Mouse (Mus musculus) MEL (cell line): ENCODE measurements around the gene Sost. TPM values are rescaled to one million over a fixed set of nuclear protein-coding genes. Genes with fewer than 3 reads are reported as not detected.

ENCODE experiments used
- DNase-seq: peaks from one replicate; pipeline ENCODE4 v3.0.0; 2011; ENCODE audit warnings: low read depth, low spot score
- H3K27ac ChIP-seq: 2 replicates; pipeline ENCODE4 v1.5.1; 2012; ENCODE audit warnings: low read depth, mild to moderate bottlenecking, control low read depth, low read length, moderate library complexity; ENCODE audit not compliant: control insufficient read depth
- H3K27me3 ChIP-seq, 2 experiments: fragments of 150-350 bp in 1 of 2; sonication (generic) in 1 of 2; 2 replicates each; pipeline ENCODE4 v1.6.1; 2012; ENCODE audit warnings: low read length in 2 of 2, mild to moderate bottlenecking in 2 of 2, improper control_type of control experiment in 1 of 2, moderate library complexity in 1 of 2; ENCODE audit not compliant: insufficient read depth in 2 of 2, control insufficient read depth in 1 of 2
- H3K36me3 ChIP-seq, 2 experiments: 2 replicates each; pipeline ENCODE4 v1.6.1; 2012 to 2014; ENCODE audit warnings: low read length in 2 of 2, improper control_type of control experiment in 1 of 2, inconsistent platforms in 1 of 2, mild to moderate bottlenecking in 1 of 2; ENCODE audit not compliant: insufficient read depth in 2 of 2, control insufficient read depth in 1 of 2
- H3K4me1 ChIP-seq, 2 experiments: fragments of 150-350 bp in 1 of 2; sonication (generic) in 1 of 2; 2 replicates each; pipeline ENCODE4 v1.6.1; 2012; ENCODE audit warnings: low read length in 2 of 2, improper control_type of control experiment in 1 of 2, mild to moderate bottlenecking in 1 of 2; ENCODE audit not compliant: insufficient read depth in 2 of 2, control insufficient read depth in 1 of 2
- H3K4me3 ChIP-seq, 2 experiments: fragments of 150-350 bp in 1 of 2; sonication (generic) in 1 of 2; 2 replicates each; pipeline ENCODE4 v1.5.1; 2012; ENCODE audit warnings: low read depth in 2 of 2, low read length in 2 of 2, mild to moderate bottlenecking in 2 of 2, moderate library complexity in 2 of 2, control low read depth in 1 of 2, improper control_type of control experiment in 1 of 2; ENCODE audit not compliant: control insufficient read depth in 1 of 2, insufficient read depth in 1 of 2
- H3K79me2 ChIP-seq: 2 replicates; pipeline ENCODE4 v1.6.1; 2012; ENCODE audit warnings: mild to moderate bottlenecking, low read length, moderate library complexity; ENCODE audit not compliant: control insufficient read depth, poor library complexity, insufficient read depth
- H3K9ac ChIP-seq: 2 replicates; pipeline ENCODE4 v1.6.1; 2012; ENCODE audit warnings: low read depth, mild to moderate bottlenecking, control low read depth, low read length, moderate library complexity; ENCODE audit not compliant: control insufficient read depth, poor library complexity, severe bottlenecking
- H3K9me3 ChIP-seq: fragments of 150-350 bp; sonication (generic); replicated peaks from 2 replicates; pipeline ENCODE4 v1.6.1; 2012; ENCODE audit warnings: mild to moderate bottlenecking, low read length, improper control_type of control experiment, moderate library complexity; ENCODE audit not compliant: insufficient read depth
- BHLHE40 ChIP-seq: IDR thresholded peaks from 2 replicates; pipeline ENCODE4 v1.6.1; 2012; ENCODE audit warnings: low read depth, mild to moderate bottlenecking, inconsistent platforms, low read length, improper control_type of control experiment, borderline replicate concordance
- CTCF ChIP-seq, 3 experiments: IDR thresholded peaks in 2 of 3; conservative IDR thresholded peaks in 1 of 3; 2 replicates each; pipeline ENCODE4 v1.5.1; 2011 to 2012; ENCODE audit warnings: low read length in 3 of 3, low read depth in 2 of 3, mild to moderate bottlenecking in 2 of 3, improper control_type of control experiment in 1 of 3, inconsistent platforms in 1 of 3, mixed read lengths in 1 of 3, moderate library complexity in 1 of 3; ENCODE audit not compliant: control insufficient read depth in 1 of 3, insufficient read depth in 1 of 3, poor library complexity in 1 of 3, severe bottlenecking in 1 of 3
- ELF1 ChIP-seq: IDR thresholded peaks from 2 replicates; pipeline ENCODE4 v1.6.1; 2014; ENCODE audit warnings: low read depth, mild to moderate bottlenecking, inconsistent platforms, low read length, improper control_type of control experiment, moderate library complexity
- GABPA ChIP-seq: IDR thresholded peaks from 2 replicates; pipeline ENCODE4 v1.6.1; 2012; ENCODE audit warnings: low read depth, mild to moderate bottlenecking, inconsistent platforms, low read length, improper control_type of control experiment, moderate library complexity
- JUND ChIP-seq: IDR thresholded peaks from 2 replicates; pipeline ENCODE4 v1.6.1; 2011; ENCODE audit warnings: low read depth, mild to moderate bottlenecking, improper control_type of control experiment, low read length
- MAFK ChIP-seq: IDR thresholded peaks from 2 replicates; pipeline ENCODE4 v1.6.1; 2011; ENCODE audit warnings: low read depth, mild to moderate bottlenecking, low read length, improper control_type of control experiment, borderline replicate concordance
- MAX ChIP-seq: IDR thresholded peaks from 2 replicates; pipeline ENCODE4 v1.6.1; 2011; ENCODE audit warnings: low read length, improper control_type of control experiment
- MYC ChIP-seq: IDR thresholded peaks from 2 replicates; pipeline ENCODE4 v1.6.1; 2011; ENCODE audit warnings: low read depth, mild to moderate bottlenecking, low read length, improper control_type of control experiment, moderate library complexity
- NELFE ChIP-seq: IDR thresholded peaks from 2 replicates; pipeline ENCODE4 v1.6.1; 2011; ENCODE audit warnings: low read depth, low read length, improper control_type of control experiment
- NRF1 ChIP-seq: IDR thresholded peaks from 2 replicates; pipeline ENCODE4 v1.6.1; 2014; ENCODE audit warnings: low read depth, mild to moderate bottlenecking, inconsistent platforms, low read length, improper control_type of control experiment, moderate library complexity; ENCODE audit not compliant: poor library complexity, insufficient read depth, severe bottlenecking
- POLR2A ChIP-seq, 2 experiments: IDR thresholded peaks; 2 replicates each; pipeline ENCODE4 v1.6.1; 2011 to 2012; ENCODE audit warnings: low read length in 2 of 2, mild to moderate bottlenecking in 2 of 2, control low read depth in 1 of 2, improper control_type of control experiment in 1 of 2, low read depth in 1 of 2, moderate library complexity in 1 of 2; ENCODE audit not compliant: control insufficient read depth in 1 of 2, insufficient read depth in 1 of 2, poor library complexity in 1 of 2
- POLR2AphosphoS2 ChIP-seq: IDR thresholded peaks from 2 replicates; pipeline ENCODE4 v1.6.1; 2011; ENCODE audit warnings: low read length, improper control_type of control experiment
- POLR2AphosphoS5 ChIP-seq: IDR thresholded peaks from 2 replicates; pipeline ENCODE4 v1.6.1; 2012; ENCODE audit warnings: low read depth, borderline replicate concordance, mild to moderate bottlenecking, inconsistent platforms, low read length, moderate library complexity, mixed read lengths
- RAD21 ChIP-seq: IDR thresholded peaks from 2 replicates; pipeline ENCODE4 v1.6.1; 2011; ENCODE audit warnings: mild to moderate bottlenecking, low read depth, low read length, improper control_type of control experiment
- SIN3A ChIP-seq: IDR thresholded peaks from 2 replicates; pipeline ENCODE4 v1.6.1; 2012; ENCODE audit warnings: low read length, improper control_type of control experiment, inconsistent platforms
- TAL1 ChIP-seq: IDR thresholded peaks from 2 replicates; pipeline ENCODE4 v1.6.1; 2012; ENCODE audit warnings: mild to moderate bottlenecking, inconsistent platforms, low read length, moderate library complexity, mixed read lengths
- TBP ChIP-seq: IDR thresholded peaks from 2 replicates; pipeline ENCODE4 v1.8.0; 2011; ENCODE audit warnings: low read depth, low read length, improper control_type of control experiment
- USF2 ChIP-seq, 2 experiments: IDR thresholded peaks; 2 replicates each; pipeline ENCODE4 v1.6.1; 2011 to 2012; ENCODE audit warnings: improper control_type of control experiment in 2 of 2, low read length in 2 of 2, borderline replicate concordance in 1 of 2, inconsistent platforms in 1 of 2, low read depth in 1 of 2, mild to moderate bottlenecking in 1 of 2; ENCODE audit not compliant: insufficient read depth in 1 of 2
- ZMIZ1 ChIP-seq: IDR thresholded peaks from 2 replicates; pipeline ENCODE4 v1.6.1; 2012; ENCODE audit warnings: low read depth, mild to moderate bottlenecking, inconsistent platforms, low read length, improper control_type of control experiment, moderate library complexity
- polyA plus RNA-seq, 2 experiments: library from polyadenylated mRNA; stranded (reverse) in 1 of 2; unstranded in 1 of 2; fragments of >175 nt in 1 of 2; fragments of >200 nt in 1 of 2; gene quantifications; 2 replicates each; pipeline versions ENCODE4 v1.2.1 to v1.2.4; 2012; ENCODE audit warnings: low replicate concordance in 2 of 2, low read depth in 1 of 2; ENCODE audit not compliant: insufficient read length in 2 of 2, insufficient read depth in 1 of 2, missing spikeins in 1 of 2
- total RNA-seq: library from RNA; depleted of rRNA; stranded (reverse); fragments of 300-350 nt; gene quantifications from 2 replicates; pipeline ENCODE4 v1.2.3, GENCODE M21; 2012; rRNA removed

Gene Sost
- total RNA-seq, result not detected in 2 replicates
- polyA plus RNA-seq, result not detected

- Histone ChIP-seq H3K4me3 (no peak within 1 kb of the TSS), H3K9ac (no peak within 1 kb of the TSS), H3K36me3 (no peaks in the 10 kb centered on the region), H3K4me1 (no peaks in the 10 kb centered on the region), H3K79me2 (no peaks in the 10 kb centered on the region), H3K27ac (no peak within 1 kb of the TSS), H3K27me3 (peaks cover 0 to under 1% of the 10 kb centered on the region in 2 experiments; a peak in 1 of 4 replicates), H3K9me3 (no peaks in the 10 kb centered on the region)
- no peak for TF ChIP-seq JUND
- no peak for TF ChIP-seq RAD21
- no peak for TF ChIP-seq POLR2A (IDR thresholded peaks at IDR 0.05; ENCODE audit: control insufficient read depth in 1 of 2, insufficient read depth in 1 of 2, low read depth in 1 of 2, low read length in 2 of 2, poor library complexity in 1 of 2)
- DNase-seq, result no peak
Measured at GRCm38 (mm10) chr11:101966965-101967614, at the start of gene Sost. Gene Sost (minus strand): TSS chr11:101967015.

GRCm38 (mm10) chr11:102016136-102016535 is 49.3 kb upstream of the Sost start:
- no peaks in the 10 kb centered on the region for H3K27me3 ChIP-seq
- no peak for TF ChIP-seq ZMIZ1
- no peak for TF ChIP-seq USF2 (IDR thresholded peaks at IDR 0.05; ENCODE audit: borderline replicate concordance in 1 of 2, insufficient read depth in 1 of 2, low read depth in 1 of 2, low read length in 2 of 2)
- TF ChIP-seq NELFE, result no peak
- no peak for TF ChIP-seq NRF1
- no peak for TF ChIP-seq GABPA
- no peak for TF ChIP-seq TBP
- H3K27ac ChIP-seq, result no peak overlapping the region
- no peaks in the 10 kb centered on the region for H3K36me3 ChIP-seq
- no peak for DNase-seq
- H3K79me2 ChIP-seq, result no peaks in the 10 kb centered on the region
- H3K4me3 ChIP-seq, result no peak overlapping the region
- H3K9ac ChIP-seq, result no peak overlapping the region
- H3K9me3 ChIP-seq, result no peaks in the 10 kb centered on the region
- no peaks in the 10 kb centered on the region for H3K4me1 ChIP-seq

GRCm38 (mm10) chr11:102015472-102015871 is 48.7 kb upstream of the Sost start:
- TF ChIP-seq USF2 (IDR thresholded peaks at IDR 0.05; ENCODE audit: borderline replicate concordance in 1 of 2, insufficient read depth in 1 of 2, low read depth in 1 of 2, low read length in 2 of 2) (no peak), POLR2AphosphoS2 (no peak), BHLHE40 (no peak), ZMIZ1 (no peak), TAL1 (no peak), SIN3A (no peak), ELF1 (no peak), MAFK (no peak), POLR2AphosphoS5 (no peak), TBP (no peak), MYC (no peak), POLR2A (IDR thresholded peaks at IDR 0.05; ENCODE audit: control insufficient read depth in 1 of 2, insufficient read depth in 1 of 2, low read depth in 1 of 2, low read length in 2 of 2, poor library complexity in 1 of 2) (no peak), RAD21 (no peak), CTCF (IDR thresholded peaks at IDR 0.05 in 2 of 3, conservative IDR thresholded peaks at IDR 0.05 in 1 of 3; ENCODE audit: control insufficient read depth in 1 of 3, insufficient read depth in 1 of 3, low read depth in 2 of 3, low read length in 3 of 3, poor library complexity in 1 of 3, severe bottlenecking in 1 of 3) (no peak), MAX (no peak)
- H3K27me3 ChIP-seq, result no peaks in the 10 kb centered on the region

More at GRCm38 (mm10) chr11:102015472-102015871, 48.7 kb upstream of the Sost start:
- H3K9me3 ChIP-seq, result no peaks in the 10 kb centered on the region
- H3K79me2 ChIP-seq, result no peaks in the 10 kb centered on the region
- H3K4me1 ChIP-seq, result no peaks in the 10 kb centered on the region
- no peak for DNase-seq
- H3K9ac ChIP-seq, result no peak overlapping the region
- H3K36me3 ChIP-seq, result no peaks in the 10 kb centered on the region
- H3K27ac ChIP-seq, result no peak overlapping the region
- no peak overlapping the region for H3K4me3 ChIP-seq
